Mouse (Mus musculus): ENCODE measurements at regions not wholly inside any gene's neighbourhood (a gene's known extent, or its start where the extent isn't known, plus 50 kb on each side); places are given as distances from the start of the nearest gene placed in this dataset.

- peak; percentile 11 for DNase-seq (ENCODE audit: low read depth, low spot score)
Observed at GRCm38 (mm10) chr7:77200903-77201302, 971.2 kb downstream of the Agbl1 start.

GRCm38 (mm10) chr7:77205604-77206003, 975.9 kb downstream of the Agbl1 start:
- no peak for DNase-seq (ENCODE audit: low read depth, low spot score)

GRCm38 (mm10) chr7:77249391-77249790, 1019.7 kb downstream of the Agbl1 start:
- DNase-seq (ENCODE audit: low read depth, low spot score): no peak

GRCm38 (mm10) chr7:77287657-77288056, 1058.0 kb downstream of the Agbl1 start:
- DNase-seq (ENCODE audit: low read depth, low spot score): no peak

GRCm38 (mm10) chr7:77294984-77295642, 1065.4 kb downstream of the Agbl1 start:
- peak; percentile 9 for DNase-seq (ENCODE audit: low read depth, low spot score)

GRCm38 (mm10) chr7:77303227-77303626, 1073.5 kb downstream of the Agbl1 start:
- peak; percentile 87 for DNase-seq (ENCODE audit: low read depth, low spot score)

GRCm38 (mm10) chr7:77303935-77304334, 1074.2 kb downstream of the Agbl1 start:
- DNase-seq (ENCODE audit: low read depth, low spot score): peak; percentile 90

- no peak for DNase-seq (ENCODE audit: low read depth, low spot score)
Observed at GRCm38 (mm10) chr7:77305471-77305870, 1075.8 kb downstream of the Agbl1 start.

- no peak for DNase-seq (ENCODE audit: low read depth, low spot score)
Observed at GRCm38 (mm10) chr7:77311661-77312060, 1082.0 kb downstream of the Agbl1 start.

- DNase-seq (ENCODE audit: low read depth, low spot score): no peak
Observed at GRCm38 (mm10) chr7:77325140-77325539, 1095.5 kb downstream of the Agbl1 start.

- DNase-seq (ENCODE audit: low read depth, low spot score): no peak
Observed at GRCm38 (mm10) chr7:77326836-77327235, 1097.1 kb downstream of the Agbl1 start.

GRCm38 (mm10) chr7:77327516-77327915, 1097.8 kb downstream of the Agbl1 start:
- no peak for DNase-seq (ENCODE audit: low read depth, low spot score)

GRCm38 (mm10) chr7:77338630-77339029, 1108.9 kb downstream of the Agbl1 start:
- DNase-seq (ENCODE audit: low read depth, low spot score): no peak
